Mouse (Mus musculus): ENCODE results near the gene Selenov. TPM values are rescaled to one million over a fixed set of nuclear protein-coding genes. Genes with fewer than 3 reads are reported as not detected.

The Selenov gene
- polyA plus RNA-seq, 1 experiment from 2014 or later, result 0.22 TPM

GRCm38 (mm10) chr7:28268042-28268531 lies 22.9 kb downstream of the Selenov start:
- WGBS, result 2% methylated on average over 30 of the region's 62 CpGs
- Histone ChIP-seq H3K9me3 (ENCODE audit: control insufficient read depth, low read length) (no peaks in the 10 kb centered on the region), H3K27me3 (ENCODE audit: control insufficient read depth, insufficient read depth, low read length) (no peaks in the 10 kb centered on the region), H3K4me2 (replicated peaks; ENCODE audit: low read depth) (peak overlapping the region; percentile 71), H3K36me3 (ENCODE audit: control insufficient read depth, insufficient read depth, low read length) (no peaks in the 10 kb centered on the region), H3K27ac (replicated peaks) (peak overlapping the region; percentile 86), H3K9ac (ENCODE audit: low read length) (peak overlapping the region; percentile 90), H3K4me3 (ENCODE audit: low read depth, low read length) (peak overlapping the region; percentile 72), H3K4me1 (replicated peaks; ENCODE audit: control insufficient read depth, insufficient read depth) (no peaks in the 10 kb centered on the region)
- DNase-seq (ENCODE audit: low spot score) (peak; percentile 66), ATAC-seq (ENCODE audit: low FRiP score, low TSS enrichment) (peak; percentile 75)
- TF ChIP-seq EP300 (optimal IDR thresholded peaks at IDR 0.05), result no peak
- no peak for TF ChIP-seq CTCF (IDR thresholded peaks at IDR 0.05; ENCODE audit: low read depth)

GRCm38 (mm10) chr7:28267129-28268041 lies 23.6 kb downstream of the Selenov start, which contains the start of gene Eid2:
TSS of gene Eid2 (plus strand) at chr7:28267881.
- H3K9ac ChIP-seq (ENCODE audit: low read length), result peak within 1 kb of the TSS; percentile 90
- no peaks in the 10 kb centered on the region for H3K36me3 ChIP-seq (ENCODE audit: control insufficient read depth, insufficient read depth, low read length)
- H3K4me3 ChIP-seq (ENCODE audit: low read depth, low read length), result peak within 1 kb of the TSS; percentile 72
- H3K9me3 ChIP-seq (ENCODE audit: control insufficient read depth, low read length), result no peaks in the 10 kb centered on the region
- peak within 1 kb of the TSS; percentile 86 for H3K27ac ChIP-seq (replicated peaks)
- peak within 1 kb of the TSS; percentile 71 for H3K4me2 ChIP-seq (replicated peaks; ENCODE audit: low read depth)
- DNase-seq (ENCODE audit: low spot score) (peak; percentile 75), ATAC-seq (ENCODE audit: low FRiP score, low TSS enrichment) (peak; percentile 78)
- peak; percentile 38; the same call in 1 of the 2 replicates for TF ChIP-seq CTCF (IDR thresholded peaks at IDR 0.05; ENCODE audit: low read depth)
- no peak for TF ChIP-seq EP300 (optimal IDR thresholded peaks at IDR 0.05)
- no peaks in the 10 kb centered on the region for H3K4me1 ChIP-seq (replicated peaks; ENCODE audit: control insufficient read depth, insufficient read depth)
- 10% methylated on average over 41 of the region's 57 CpGs for WGBS
- no peaks in the 10 kb centered on the region for H3K27me3 ChIP-seq (ENCODE audit: control insufficient read depth, insufficient read depth, low read length)

GRCm38 (mm10) chr7:28265391-28265790 lies 25.6 kb downstream of the Selenov start:
- Histone ChIP-seq H3K4me1 (replicated peaks; ENCODE audit: control insufficient read depth, insufficient read depth) (no peaks in the 10 kb centered on the region), H3K36me3 (ENCODE audit: control insufficient read depth, insufficient read depth, low read length) (no peaks in the 10 kb centered on the region), H3K9me3 (ENCODE audit: control insufficient read depth, low read length) (no peaks in the 10 kb centered on the region), H3K27me3 (ENCODE audit: control insufficient read depth, insufficient read depth, low read length) (no peaks in the 10 kb centered on the region), H3K27ac (replicated peaks) (no peak overlapping the region), H3K9ac (ENCODE audit: low read length) (no peak overlapping the region), H3K4me3 (ENCODE audit: low read depth, low read length) (no peak overlapping the region), H3K4me2 (replicated peaks; ENCODE audit: low read depth) (no peak overlapping the region)
- 84% methylated on average over 13 of the region's 13 CpGs for WGBS
- ATAC-seq (ENCODE audit: low FRiP score, low TSS enrichment), result no peak
- no peak for DNase-seq (ENCODE audit: low spot score)
- TF ChIP-seq CTCF (IDR thresholded peaks at IDR 0.05; ENCODE audit: low read depth) (no peak), EP300 (optimal IDR thresholded peaks at IDR 0.05) (no peak)

- DNase-seq (ENCODE audit: low spot score), result peak; percentile 86
- no peak; the same call in 1 of the 2 replicates for TF ChIP-seq CTCF (IDR thresholded peaks at IDR 0.05; ENCODE audit: low read depth)
- no peak for TF ChIP-seq EP300 (optimal IDR thresholded peaks at IDR 0.05)
- Histone ChIP-seq H3K4me2 (replicated peaks; ENCODE audit: low read depth) (no peak overlapping the region), H3K4me3 (ENCODE audit: low read depth, low read length) (no peak overlapping the region), H3K27ac (replicated peaks) (no peak overlapping the region), H3K4me1 (replicated peaks; ENCODE audit: control insufficient read depth, insufficient read depth) (no peaks in the 10 kb centered on the region), H3K27me3 (ENCODE audit: control insufficient read depth, insufficient read depth, low read length) (no peaks in the 10 kb centered on the region), H3K9me3 (ENCODE audit: control insufficient read depth, low read length) (no peaks in the 10 kb centered on the region), H3K9ac (ENCODE audit: low read length) (no peak overlapping the region), H3K36me3 (ENCODE audit: control insufficient read depth, insufficient read depth, low read length) (no peaks in the 10 kb centered on the region)
- peak; percentile 69 for ATAC-seq (ENCODE audit: low FRiP score, low TSS enrichment)
- 4% methylated on average over 15 of the region's 15 CpGs for WGBS
Measured at GRCm38 (mm10) chr7:28263786-28264185, 27.2 kb downstream of the Selenov start.

GRCm38 (mm10) chr7:28262861-28263260 lies 28.1 kb downstream of the Selenov start:
- Histone ChIP-seq H3K4me3 (ENCODE audit: low read depth, low read length) (no peak overlapping the region), H3K36me3 (ENCODE audit: control insufficient read depth, insufficient read depth, low read length) (no peaks in the 10 kb centered on the region), H3K4me2 (replicated peaks; ENCODE audit: low read depth) (no peak overlapping the region), H3K27ac (replicated peaks) (no peak overlapping the region), H3K9ac (ENCODE audit: low read length) (no peak overlapping the region), H3K4me1 (replicated peaks; ENCODE audit: control insufficient read depth, insufficient read depth) (no peaks in the 10 kb centered on the region), H3K27me3 (ENCODE audit: control insufficient read depth, insufficient read depth, low read length) (no peaks in the 10 kb centered on the region), H3K9me3 (ENCODE audit: control insufficient read depth, low read length) (no peaks in the 10 kb centered on the region)
- no peak for ATAC-seq (ENCODE audit: low FRiP score, low TSS enrichment)
- no peak for DNase-seq (ENCODE audit: low spot score)
- no peak for TF ChIP-seq EP300 (optimal IDR thresholded peaks at IDR 0.05)
- 35% methylated on average over 5 of the region's 5 CpGs for WGBS

GRCm38 (mm10) chr7:28255476-28255875 lies 35.5 kb downstream of the Selenov start:
- Histone ChIP-seq H3K27me3 (ENCODE audit: control insufficient read depth, insufficient read depth, low read length) (no peaks in the 10 kb centered on the region), H3K27ac (replicated peaks) (no peak overlapping the region), H3K36me3 (ENCODE audit: control insufficient read depth, insufficient read depth, low read length) (no peaks in the 10 kb centered on the region), H3K9me3 (ENCODE audit: control insufficient read depth, low read length) (no peaks in the 10 kb centered on the region), H3K9ac (ENCODE audit: low read length) (no peak overlapping the region), H3K4me1 (replicated peaks; ENCODE audit: control insufficient read depth, insufficient read depth) (no peaks in the 10 kb centered on the region), H3K4me3 (ENCODE audit: low read depth, low read length) (no peak overlapping the region), H3K4me2 (replicated peaks; ENCODE audit: low read depth) (no peak overlapping the region)
- no peak for DNase-seq (ENCODE audit: low spot score)
- 82% methylated on average over 6 of the region's 6 CpGs for WGBS
- TF ChIP-seq CTCF (IDR thresholded peaks at IDR 0.05; ENCODE audit: low read depth) (peak; percentile 50), EP300 (optimal IDR thresholded peaks at IDR 0.05) (no peak)
- no peak for ATAC-seq (ENCODE audit: low FRiP score, low TSS enrichment)

Data from stomach, postnatal 0 days (tissue).